Mouse (Mus musculus): ENCODE measurements around the gene Gm49601. TPM values are rescaled to one million over a fixed set of nuclear protein-coding genes. Genes with fewer than 3 reads are reported as not detected.

Gm49601 gene
- polyA plus RNA-seq (2014; fragmentation: Nextera tagmentation; extraction: Ambion mirVana) = 2.3 and 2.4 TPM in 2 replicates

DNA sequence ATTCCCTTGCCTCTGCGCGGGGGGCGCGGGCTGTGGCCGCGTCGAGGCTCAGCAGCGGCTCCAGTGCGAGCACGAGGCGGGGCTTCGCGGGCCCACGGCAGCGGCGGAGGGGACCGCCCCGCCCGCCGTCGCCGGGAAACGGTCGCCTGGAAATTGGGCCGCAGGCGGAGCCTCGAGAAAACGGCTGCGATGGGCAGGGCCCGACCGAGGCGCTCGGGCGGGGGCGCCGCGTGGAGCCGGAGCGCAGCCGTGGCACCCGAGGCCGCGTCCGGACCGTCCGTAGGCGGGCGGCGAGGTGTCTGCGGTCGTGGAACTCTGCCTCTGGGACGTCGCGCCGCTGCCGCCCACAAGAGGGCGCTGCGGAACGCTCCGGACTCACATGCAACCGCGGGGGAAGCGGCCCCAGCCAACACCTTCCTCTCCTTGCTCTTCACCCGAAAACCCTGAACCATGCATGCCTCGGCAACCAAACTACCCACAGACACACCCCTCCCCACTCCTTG, at the start of gene Gm49601:
TSS of gene Gm49601 (minus strand) at position 52 of the 503 bp plus-strand sequence.
- no peak within 1 kb of the TSS for H3K27ac ChIP-seq (replicated peaks; ENCODE audit: low read depth, low read length)
- H3K27me3 ChIP-seq (ENCODE audit: control insufficient read depth, insufficient read depth, low read length) = peaks cover 62% of the 10 kb centered on the region

DNA sequence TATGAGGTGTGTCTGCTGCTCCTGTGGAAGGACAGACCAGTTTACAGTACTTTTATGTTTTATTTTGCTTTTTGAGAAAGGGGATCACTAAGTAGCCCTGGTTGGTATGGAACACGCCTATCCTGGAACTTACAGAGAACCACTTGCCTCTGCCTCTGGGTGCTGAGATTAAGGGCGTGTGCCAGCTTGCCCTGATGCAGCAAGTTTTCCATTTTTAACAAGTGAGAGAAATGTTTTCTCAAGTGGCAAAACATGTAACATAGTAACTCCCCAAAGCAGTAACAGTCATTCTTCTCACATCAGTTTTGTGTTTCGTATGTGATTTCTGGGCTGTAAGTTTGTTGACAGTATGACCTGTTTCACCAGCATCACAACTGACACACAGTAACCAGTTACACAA, 46.8 kb upstream of the Gm49601 start:
- Histone ChIP-seq H3K4me3 (ENCODE audit: low read depth, low read length) (no peak overlapping the region), H3K4me2 (ENCODE audit: low read depth, severe bottlenecking) (no peak overlapping the region), H3K36me3 (ENCODE audit: control insufficient read depth, insufficient read depth, low read length) (no peaks in the 10 kb centered on the region), H3K9me3 (ENCODE audit: control insufficient read depth, low read length) (no peaks in the 10 kb centered on the region), H3K9ac (ENCODE audit: low read length) (no peak overlapping the region), H3K4me1 (ENCODE audit: control insufficient read depth, insufficient read depth, low read length) (no peaks in the 10 kb centered on the region), H3K27ac (replicated peaks; ENCODE audit: low read depth, low read length) (no peak overlapping the region), H3K27me3 (ENCODE audit: control insufficient read depth, insufficient read depth, low read length) (no peaks in the 10 kb centered on the region)
- DNase-seq (ENCODE audit: low spot score) = no peak
- WGBS = 86% methylated on average over 3 of the region's 3 CpGs
- no peak for ATAC-seq (ENCODE audit: insufficient number of reproducible peaks, low FRiP score, low TSS enrichment, low read depth)

More for the DNA sequence above, at the start of gene Gm49601:
- no peaks in the 10 kb centered on the region for H3K9me3 ChIP-seq (ENCODE audit: control insufficient read depth, low read length)
- H3K9ac ChIP-seq (ENCODE audit: low read length) = peak within 1 kb of the TSS; percentile 24; the same call in 1 of the 2 replicates
- peak within 1 kb of the TSS; percentile 37 for H3K4me3 ChIP-seq (ENCODE audit: low read depth, low read length)
- WGBS = 0% methylated on average over 64 of the region's 65 CpGs
- DNase-seq (ENCODE audit: low spot score) (peak; percentile 89), ATAC-seq (ENCODE audit: insufficient number of reproducible peaks, low FRiP score, low TSS enrichment, low read depth) (peak; percentile 22; the same call in 1 of the 2 replicates)
- H3K4me1 ChIP-seq (ENCODE audit: control insufficient read depth, insufficient read depth, low read length) = peaks cover 18% of the 10 kb centered on the region
- H3K36me3 ChIP-seq (ENCODE audit: control insufficient read depth, insufficient read depth, low read length) = no peaks in the 10 kb centered on the region
- H3K4me2 ChIP-seq (ENCODE audit: low read depth, severe bottlenecking) = peak within 1 kb of the TSS; percentile 88

DNA sequence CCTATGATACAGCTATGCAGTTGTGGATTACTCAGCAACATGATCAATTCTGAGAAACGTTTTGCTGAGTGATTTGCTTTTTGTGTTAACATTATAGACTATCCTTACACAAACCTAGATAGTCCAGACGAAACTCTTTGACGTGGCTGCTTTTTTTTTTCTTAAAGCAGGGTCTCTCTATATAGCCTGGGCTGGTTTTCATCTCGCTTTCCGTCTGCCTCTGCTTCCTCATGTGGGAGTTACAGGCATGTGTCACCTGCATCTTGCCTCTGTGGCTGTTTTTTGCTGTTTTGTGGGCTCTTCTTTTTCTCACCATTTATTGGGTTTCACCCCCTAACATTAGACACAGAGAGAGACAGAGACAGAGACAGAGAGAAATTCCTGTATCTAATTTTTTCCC, 45.8 kb upstream of the Gm49601 start:
- no peak overlapping the region for H3K4me2 ChIP-seq (ENCODE audit: low read depth, severe bottlenecking)
- no peak overlapping the region for H3K9ac ChIP-seq (ENCODE audit: low read length)
- H3K27me3 ChIP-seq (ENCODE audit: control insufficient read depth, insufficient read depth, low read length) = no peaks in the 10 kb centered on the region
- no peaks in the 10 kb centered on the region for H3K36me3 ChIP-seq (ENCODE audit: control insufficient read depth, insufficient read depth, low read length)
- H3K4me1 ChIP-seq (ENCODE audit: control insufficient read depth, insufficient read depth, low read length) = no peaks in the 10 kb centered on the region
- H3K9me3 ChIP-seq (ENCODE audit: control insufficient read depth, low read length) = no peaks in the 10 kb centered on the region
- WGBS = 66% methylated on average over 5 of the region's 5 CpGs
- no peak overlapping the region for H3K27ac ChIP-seq (replicated peaks; ENCODE audit: low read depth, low read length)
- H3K4me3 ChIP-seq (ENCODE audit: low read depth, low read length) = no peak overlapping the region
- no peak for DNase-seq (ENCODE audit: low spot score)
- no peak for ATAC-seq (ENCODE audit: insufficient number of reproducible peaks, low FRiP score, low TSS enrichment, low read depth)

DNA sequence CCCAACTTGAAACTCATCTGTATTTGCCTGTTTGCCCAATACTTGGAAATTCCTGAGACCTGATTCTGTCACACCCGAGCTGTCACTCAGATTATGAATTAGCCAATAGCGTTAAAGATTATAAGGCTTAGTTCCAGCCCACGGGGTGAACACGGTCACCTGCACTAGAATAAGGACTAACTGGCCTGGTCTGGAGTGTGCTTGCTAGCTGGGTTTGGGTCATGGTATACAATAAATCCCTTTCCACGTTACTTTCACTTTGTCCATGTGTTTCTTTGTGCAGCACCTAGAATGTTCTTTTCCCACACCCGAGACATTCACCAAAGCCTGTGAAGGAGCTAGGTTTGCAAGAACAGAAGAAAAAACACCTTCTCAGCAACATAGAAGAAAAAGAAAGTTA, 43.7 kb upstream of the Gm49601 start:
- no peak for DNase-seq (ENCODE audit: low spot score)
- H3K9ac ChIP-seq (ENCODE audit: low read length) = no peak overlapping the region
- no peaks in the 10 kb centered on the region for H3K4me1 ChIP-seq (ENCODE audit: control insufficient read depth, insufficient read depth, low read length)
- no peaks in the 10 kb centered on the region for H3K27me3 ChIP-seq (ENCODE audit: control insufficient read depth, insufficient read depth, low read length)
- WGBS = 82% methylated on average over 6 of the region's 6 CpGs
- no peak overlapping the region for H3K27ac ChIP-seq (replicated peaks; ENCODE audit: low read depth, low read length)
- no peaks in the 10 kb centered on the region for H3K9me3 ChIP-seq (ENCODE audit: control insufficient read depth, low read length)
- H3K4me3 ChIP-seq (ENCODE audit: low read depth, low read length) = no peak overlapping the region
- H3K36me3 ChIP-seq (ENCODE audit: control insufficient read depth, insufficient read depth, low read length) = no peaks in the 10 kb centered on the region
- no peak for ATAC-seq (ENCODE audit: insufficient number of reproducible peaks, low FRiP score, low TSS enrichment, low read depth)
- no peak overlapping the region for H3K4me2 ChIP-seq (ENCODE audit: low read depth, severe bottlenecking)

DNA sequence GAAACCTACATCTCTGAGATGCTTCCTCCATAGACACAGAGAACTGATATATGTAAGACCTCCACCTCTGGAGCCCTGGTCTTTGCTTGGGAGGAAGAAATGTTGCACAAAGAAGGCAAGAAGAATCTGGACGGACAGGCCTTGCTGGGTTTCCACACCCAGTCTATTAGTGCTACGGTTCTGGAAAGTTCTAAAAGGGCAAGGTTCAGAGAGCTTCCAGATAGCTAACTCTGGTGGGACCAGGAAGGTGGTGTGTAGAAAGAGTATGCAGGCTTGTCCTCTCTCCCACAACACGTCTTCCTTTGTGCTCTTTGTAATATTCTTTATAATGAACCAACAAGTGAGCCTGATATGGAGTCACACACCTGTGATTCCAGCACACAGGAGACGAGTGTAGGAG, 32.4 kb upstream of the Gm49601 start:
- Histone ChIP-seq H3K4me2 (ENCODE audit: low read depth, severe bottlenecking) (no peak overlapping the region), H3K27me3 (ENCODE audit: control insufficient read depth, insufficient read depth, low read length) (no peaks in the 10 kb centered on the region), H3K4me3 (ENCODE audit: low read depth, low read length) (no peak overlapping the region), H3K4me1 (ENCODE audit: control insufficient read depth, insufficient read depth, low read length) (no peaks in the 10 kb centered on the region), H3K36me3 (ENCODE audit: control insufficient read depth, insufficient read depth, low read length) (no peaks in the 10 kb centered on the region), H3K9me3 (ENCODE audit: control insufficient read depth, low read length) (no peaks in the 10 kb centered on the region), H3K27ac (replicated peaks; ENCODE audit: low read depth, low read length) (no peak overlapping the region), H3K9ac (ENCODE audit: low read length) (no peak overlapping the region)
- WGBS = 76% methylated on average over 4 of the region's 4 CpGs
- DNase-seq (ENCODE audit: low spot score) (no peak), ATAC-seq (ENCODE audit: insufficient number of reproducible peaks, low FRiP score, low TSS enrichment, low read depth) (no peak)

DNA sequence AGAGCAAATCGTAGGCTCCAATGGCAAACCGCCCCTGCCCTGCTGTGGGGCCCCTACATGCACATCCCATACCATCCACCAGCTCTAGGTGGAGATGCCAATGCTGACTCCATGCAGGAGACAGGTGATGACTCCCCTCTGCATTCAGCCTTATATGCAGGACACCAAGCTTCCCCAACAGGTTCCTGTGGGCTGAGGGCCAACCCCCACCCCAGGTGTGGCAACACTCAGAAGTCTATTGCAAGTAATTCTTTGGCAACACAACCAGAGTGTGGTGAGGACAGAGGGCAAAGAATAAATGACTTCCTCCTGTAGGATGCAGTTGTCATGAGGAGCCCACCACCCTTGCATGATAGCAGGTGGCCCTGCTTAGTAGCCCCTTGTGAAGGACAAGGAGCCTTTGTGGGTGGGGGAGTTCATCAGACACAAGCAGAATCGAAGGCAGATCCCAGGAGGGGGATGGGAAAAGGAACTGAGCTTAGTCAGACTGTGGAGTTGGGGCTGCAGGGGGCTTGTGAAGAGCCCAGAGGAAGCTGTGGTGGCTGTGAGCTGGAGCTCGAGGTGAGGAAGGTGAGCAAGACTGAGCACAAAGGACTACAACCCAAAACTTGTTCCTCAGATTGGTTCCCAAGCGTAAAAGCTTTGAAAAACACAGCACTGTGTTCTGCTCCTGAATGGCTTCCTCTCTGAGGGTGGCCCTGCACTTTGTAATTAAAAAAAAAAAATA, 29.3 kb upstream of the Gm49601 start:
- Histone ChIP-seq H3K27ac (replicated peaks; ENCODE audit: low read depth, low read length) (no peak overlapping the region), H3K4me3 (ENCODE audit: low read depth, low read length) (no peak overlapping the region), H3K27me3 (ENCODE audit: control insufficient read depth, insufficient read depth, low read length) (no peaks in the 10 kb centered on the region), H3K9me3 (ENCODE audit: control insufficient read depth, low read length) (no peaks in the 10 kb centered on the region), H3K4me1 (ENCODE audit: control insufficient read depth, insufficient read depth, low read length) (no peaks in the 10 kb centered on the region), H3K36me3 (ENCODE audit: control insufficient read depth, insufficient read depth, low read length) (no peaks in the 10 kb centered on the region), H3K9ac (ENCODE audit: low read length) (no peak overlapping the region), H3K4me2 (ENCODE audit: low read depth, severe bottlenecking) (no peak overlapping the region)
- 59% methylated on average over 5 of the region's 5 CpGs for WGBS
- DNase-seq (ENCODE audit: low spot score) (no peak), ATAC-seq (ENCODE audit: insufficient number of reproducible peaks, low FRiP score, low TSS enrichment, low read depth) (no peak)

DNA sequence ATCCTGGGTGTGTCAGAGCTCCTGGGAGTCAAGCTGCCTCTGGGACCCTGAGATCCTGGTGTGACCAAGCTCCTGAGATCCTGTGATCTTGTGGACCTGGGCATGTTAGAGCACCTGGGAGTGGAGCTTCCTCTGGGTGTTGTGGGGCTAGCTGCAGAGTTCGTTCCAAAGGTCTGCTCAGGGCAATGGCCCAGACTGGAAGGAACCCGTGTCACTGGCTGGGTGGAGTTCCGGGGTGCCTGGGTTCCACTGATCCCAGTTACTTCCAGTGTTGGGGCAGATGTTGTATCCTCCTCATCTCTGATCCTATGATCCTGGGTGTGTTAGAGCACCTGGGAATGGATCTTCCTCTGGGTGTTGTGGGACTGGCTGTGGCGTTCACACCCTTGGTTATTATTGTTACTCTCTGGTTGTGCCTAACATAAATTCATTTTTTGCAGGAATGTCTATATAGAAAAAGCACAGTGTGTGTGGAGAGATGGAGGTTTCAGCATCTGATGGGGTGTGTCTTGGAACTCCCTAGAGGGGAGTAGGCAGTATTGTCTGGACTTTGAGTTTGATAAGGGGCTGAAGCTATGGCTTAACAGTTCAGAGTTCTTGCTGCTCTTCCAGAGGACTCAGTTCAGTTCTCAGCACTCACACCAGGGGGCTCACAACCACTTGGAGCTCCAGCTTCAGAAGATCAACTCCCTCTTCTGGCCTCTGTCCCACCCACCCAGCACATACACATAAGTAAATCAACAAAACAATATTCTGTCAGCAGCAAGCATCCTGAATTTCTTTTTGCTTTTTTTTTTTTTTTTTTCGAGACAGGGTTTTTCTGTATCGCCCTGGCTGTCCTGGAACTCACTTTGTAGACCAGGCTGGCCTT, 27.3 kb upstream of the Gm49601 start:
- Histone ChIP-seq H3K4me2 (ENCODE audit: low read depth, severe bottlenecking) (no peak overlapping the region), H3K36me3 (ENCODE audit: control insufficient read depth, insufficient read depth, low read length) (no peaks in the 10 kb centered on the region), H3K27me3 (ENCODE audit: control insufficient read depth, insufficient read depth, low read length) (no peaks in the 10 kb centered on the region), H3K4me1 (ENCODE audit: control insufficient read depth, insufficient read depth, low read length) (no peaks in the 10 kb centered on the region), H3K9ac (ENCODE audit: low read length) (no peak overlapping the region), H3K27ac (replicated peaks; ENCODE audit: low read depth, low read length) (no peak overlapping the region), H3K9me3 (ENCODE audit: control insufficient read depth, low read length) (no peaks in the 10 kb centered on the region), H3K4me3 (ENCODE audit: low read depth, low read length) (no peak overlapping the region)
- ATAC-seq (ENCODE audit: insufficient number of reproducible peaks, low FRiP score, low TSS enrichment, low read depth) (no peak), DNase-seq (ENCODE audit: low spot score) (no peak)
- WGBS = 91% methylated on average over 6 of the region's 6 CpGs

DNA sequence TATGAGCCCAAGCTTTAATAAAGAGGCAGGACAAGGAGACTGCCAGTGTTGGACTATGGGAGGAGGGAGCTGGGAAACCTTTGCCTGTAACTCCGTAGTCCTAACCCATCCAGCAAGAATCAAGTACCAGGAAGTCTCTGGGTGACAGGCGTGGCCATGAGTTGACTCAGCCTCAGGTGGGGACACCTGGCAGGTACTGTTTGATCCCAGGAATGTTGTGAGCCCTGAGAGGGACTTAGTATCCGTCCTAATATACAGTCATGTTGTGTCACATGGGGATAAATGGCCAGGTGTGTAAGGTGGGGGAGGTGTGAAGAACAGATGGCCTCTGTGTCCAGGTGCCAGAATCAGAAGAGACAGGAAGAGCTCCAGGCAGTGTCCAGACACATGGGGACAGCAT, 22.9 kb upstream of the Gm49601 start:
- H3K4me2 ChIP-seq (ENCODE audit: low read depth, severe bottlenecking) = no peak overlapping the region
- 67% methylated on average over 3 of the region's 3 CpGs for WGBS
- ATAC-seq (ENCODE audit: insufficient number of reproducible peaks, low FRiP score, low TSS enrichment, low read depth) (no peak), DNase-seq (ENCODE audit: low spot score) (no peak)
- no peak overlapping the region for H3K27ac ChIP-seq (replicated peaks; ENCODE audit: low read depth, low read length)
- H3K4me1 ChIP-seq (ENCODE audit: control insufficient read depth, insufficient read depth, low read length) = no peaks in the 10 kb centered on the region
- H3K9ac ChIP-seq (ENCODE audit: low read length) = no peak overlapping the region
- H3K4me3 ChIP-seq (ENCODE audit: low read depth, low read length) = no peak overlapping the region
- H3K27me3 ChIP-seq (ENCODE audit: control insufficient read depth, insufficient read depth, low read length) = no peaks in the 10 kb centered on the region
- H3K36me3 ChIP-seq (ENCODE audit: control insufficient read depth, insufficient read depth, low read length) = no peaks in the 10 kb centered on the region
- no peaks in the 10 kb centered on the region for H3K9me3 ChIP-seq (ENCODE audit: control insufficient read depth, low read length)

Data from limb, embryonic 11.5 days (tissue).